Comparison of ENCODE assay signal across 12 mouse cellular contexts in the genomic region with DNA sequence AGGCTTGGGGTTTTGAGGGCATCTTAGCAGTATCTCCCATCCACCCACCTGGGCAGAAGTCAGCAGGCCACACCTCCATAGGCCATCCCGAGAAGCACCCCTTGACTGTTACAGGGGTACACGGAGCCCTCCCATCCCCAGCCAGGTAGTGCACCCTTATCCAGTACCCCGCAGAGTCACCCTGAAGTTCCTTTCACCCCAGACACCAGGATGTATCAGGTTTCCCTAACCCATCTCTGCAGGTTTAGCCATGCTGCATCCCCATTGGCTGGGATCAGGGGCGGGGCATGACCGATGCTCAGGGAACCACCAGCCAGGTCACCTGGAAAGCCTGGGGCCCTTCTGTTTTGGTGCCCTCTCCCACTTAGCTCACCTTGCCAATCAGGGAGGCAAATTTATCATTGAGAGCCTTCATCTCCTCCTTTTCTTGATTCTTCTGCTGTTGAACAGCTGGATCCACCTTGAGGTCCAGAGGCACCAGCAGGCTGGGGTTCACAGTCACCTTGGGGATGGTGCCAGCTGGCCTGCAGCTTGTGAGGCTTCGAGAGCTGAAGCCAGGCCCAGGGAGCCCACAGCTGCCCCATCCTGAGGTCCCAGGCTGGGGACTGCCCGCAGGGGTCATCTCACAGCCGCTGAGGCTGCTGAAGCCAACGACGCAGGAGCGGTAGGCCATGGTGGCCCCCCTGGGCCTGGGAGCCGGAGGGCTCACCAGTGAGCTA. TPM values are rescaled to one million over a fixed set of nuclear protein-coding genes. Genes with fewer than 3 reads are reported as not detected.
DNase-seq lines count a peak whose midpoint lies in the region; ATAC-seq and TF ChIP-seq lines count a peak whose summit lies in the region.
"Had no signal": no experiment of that assay in that cellular context is flagged by ENCODE, and none has a peak within 500 bp of the region (broad histone marks: within the 10 kb centered on the region; RNA-seq: fewer than 3 reads in every experiment).

No protein-coding gene starts in this region.

- peaks cover 52% of the 10 kb centered on the region for H3K4me1 ChIP-seq in intestine, embryonic 16.5 days (ENCODE audit: control insufficient read depth, insufficient read depth, low read length)

- peak overlapping the region; percentile 49; the same call in 1 of the 2 replicates for H3K9ac ChIP-seq in intestine, embryonic 16.5 days (ENCODE audit: low read depth, low read length)
- H3K9ac ChIP-seq: forebrain, postnatal 0 days; liver, embryonic 14.5 days had no signal

- H3K27ac ChIP-seq in gastrocnemius, adult 2 months = peak overlapping the region; percentile 85
- H3K27ac ChIP-seq in intestine, embryonic 16.5 days (ENCODE audit: low read length) = peak overlapping the region; percentile 58; the same call in 1 of the 2 replicates
- H3K27ac ChIP-seq: hindbrain, embryonic 10.5 days; liver, embryonic 14.5 days had no signal

- peak; percentile 51 for DNase-seq in gastrocnemius, adult 2 months
- no peak for DNase-seq in gastrocnemius, adult 18-20 months (ENCODE audit: low spot score)
- DNase-seq in testis, postnatal 10 days (ENCODE audit: low spot score) = peak; percentile 67
- DNase-seq in testis, postnatal 14 days (ENCODE audit: low spot score) = no peak
- DNase-seq in neural tube, embryonic 10.5 days (ENCODE audit: extremely low spot score, low spot score) = no peak
- DNase-seq in urinary bladder, postnatal 4 days (ENCODE audit: low spot score in 2 of 2) = no peak
- no peak for DNase-seq in frontal cortex, adult 2 months (ENCODE audit: extremely low spot score in 1 of 2, low spot score in 1 of 2)
- DNase-seq: B cell, adult 2 months; forebrain, postnatal 0 days had no signal

- H3K36me3 ChIP-seq in intestine, embryonic 16.5 days (ENCODE audit: control insufficient read depth, insufficient read depth, low read length) = no peaks in the 10 kb centered on the region
- H3K36me3 ChIP-seq: hindbrain, embryonic 10.5 days had no signal

- TF ChIP-seq CTCF in gastrocnemius, adult 2 months (IDR thresholded peaks at IDR 0.05) = no peak

- WGBS in intestine, embryonic 16.5 days = 37% methylated on average over 12 of the region's 12 CpGs

- no peak overlapping the region for H3K4me2 ChIP-seq in intestine, embryonic 16.5 days (ENCODE audit: low read depth, low read length)

- H3K9me3 ChIP-seq in intestine, embryonic 16.5 days (ENCODE audit: control insufficient read depth, low read length) = no peaks in the 10 kb centered on the region
- H3K9me3 ChIP-seq: hindbrain, embryonic 10.5 days had no signal

- no peaks in the 10 kb centered on the region for H3K27me3 ChIP-seq in intestine, embryonic 16.5 days (replicated peaks; ENCODE audit: control insufficient read depth, insufficient read depth, low read length)

- ATAC-seq in intestine, embryonic 16.5 days = no peak
- ATAC-seq: forebrain, postnatal 0 days had no signal

- intact Hi-C loops in gastrocnemius, adult 2 months (cut with DNase I) = no loop called here

- H3K4me3 ChIP-seq in gastrocnemius, adult 2 months = peak overlapping the region; percentile 15
- H3K4me3 ChIP-seq in intestine, embryonic 16.5 days (ENCODE audit: low read length) = no peak overlapping the region
- H3K4me3 ChIP-seq: hindbrain, embryonic 10.5 days had no signal

RNA-seq across cellular contexts. Expression of a gene that starts 0.4 kb away (rescaled TPM):
- 1 to 10 TPM; 1.6 to 2.5 TPM for total RNA-seq in gastrocnemius, adult 2 months (2021)
- total RNA-seq in gastrocnemius, adult 18-20 months (2021) = 1 to 10 TPM; 1.4 to 3.8 TPM
- 1.1 and 1.2 TPM in 2 replicates for polyA plus RNA-seq in intestine, embryonic 16.5 days (2015; fragmentation: Nextera tagmentation; extraction: Ambion mirVana)
- polyA plus RNA-seq in frontal cortex, adult 2 months (2012; rRNA removed) = 2.0 and 3.3 TPM in 2 replicates

RNA-seq across cellular contexts. Expression of a gene that starts 41.3 kb away (rescaled TPM):
- not detected for total RNA-seq in gastrocnemius, adult 2 months (2021)
- under 1 TPM in 1 of 2 experiments, not detected in 1; 0.14 TPM for total RNA-seq in gastrocnemius, adult 18-20 months (2021)
- 156 and 160 TPM in 2 replicates for polyA plus RNA-seq in intestine, embryonic 16.5 days (2015; fragmentation: Nextera tagmentation; extraction: Ambion mirVana)
- polyA plus RNA-seq in frontal cortex, adult 2 months (2012; rRNA removed) = 0.34 and 1.0 TPM in 2 replicates

Comparison
In these comparisons a context has a peak if more than half of its experiments do, and no peak if none do; other contexts are left out.
1. DNase-seq: peak in gastrocnemius, adult 2 months (single experiment) and testis, postnatal 10 days (single experiment); none in gastrocnemius, adult 18-20 months (single experiment), testis, postnatal 14 days (single experiment), neural tube, embryonic 10.5 days (single experiment), urinary bladder, postnatal 4 days (0 of 2) and frontal cortex, adult 2 months (0 of 2).